Mouse (Mus musculus) embryo, embryonic 10.5 days (tissue): ENCODE measurements around the gene Klhl22.

Source experiments
- DNase-seq: peaks from one replicate; pipeline ENCODE4 v3.0.0-alpha.2; 2015; ENCODE audit warnings: low spot score

Klhl22 gene

GRCm38 (mm10) chr16:17757756-17758155, 1.7 kb upstream of the Klhl22 start:
- no peak for DNase-seq

- no peak for DNase-seq
Measured at GRCm38 (mm10) chr16:17758902-17759301, 516 bp upstream of the Klhl22 start.

DNA sequence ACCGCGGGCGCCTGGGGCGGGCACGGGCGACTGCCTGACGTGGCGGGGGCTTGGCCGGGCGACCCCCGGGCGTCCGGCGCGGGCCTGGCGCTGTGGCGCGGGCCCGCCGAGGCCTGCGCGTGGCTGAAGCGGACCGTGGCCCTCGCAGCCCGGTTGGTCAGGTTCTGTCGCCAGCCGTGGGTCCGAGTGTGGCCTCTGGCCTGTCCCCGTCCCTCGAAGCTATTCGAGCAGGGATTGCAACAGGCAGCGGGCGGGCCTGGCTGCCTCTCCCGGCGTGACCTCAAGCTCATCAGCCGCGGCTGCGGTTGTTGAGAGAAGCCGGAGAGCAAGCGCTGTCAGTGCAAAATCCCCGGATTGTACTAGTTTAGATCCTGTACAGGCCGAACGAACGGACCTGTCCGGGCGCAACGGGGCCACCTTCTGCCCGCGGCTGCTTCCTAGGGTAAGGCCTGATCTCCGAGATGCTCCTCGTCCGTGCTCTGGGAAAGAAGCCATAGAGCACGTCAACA, 449 bp downstream of the Klhl22 start:
- peak; percentile 63 for DNase-seq

- peak; percentile 74 for DNase-seq
Measured at GRCm38 (mm10) chr16:17760657-17761056, 1.2 kb downstream of the Klhl22 start.

- peak; percentile 61 for DNase-seq
Measured at GRCm38 (mm10) chr16:17761074-17761473, 1.7 kb downstream of the Klhl22 start.

DNA sequence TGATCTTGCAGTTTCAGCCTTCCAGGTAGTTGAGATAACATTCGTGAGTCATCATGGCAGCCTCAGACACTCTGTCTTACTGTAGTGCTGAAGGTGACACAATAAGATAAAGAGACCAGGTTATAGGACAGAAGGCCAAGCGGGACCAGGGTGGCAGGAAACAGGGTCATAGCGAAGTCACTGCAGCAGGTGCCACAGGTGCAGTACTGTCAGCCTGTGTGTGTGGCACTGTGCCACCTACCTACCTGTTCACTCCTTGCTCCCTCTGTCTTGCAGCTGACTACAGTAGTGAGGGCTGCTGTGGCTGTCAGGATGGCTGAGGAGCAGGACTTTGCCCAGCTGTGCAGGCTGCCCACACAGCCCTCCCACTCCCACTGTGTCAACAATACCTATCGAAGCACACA, 4.7 kb downstream of the Klhl22 start:
- no peak for DNase-seq

GRCm38 (mm10) chr16:17768834-17769233, 9.4 kb downstream of the Klhl22 start:
- DNase-seq, result no peak

DNA sequence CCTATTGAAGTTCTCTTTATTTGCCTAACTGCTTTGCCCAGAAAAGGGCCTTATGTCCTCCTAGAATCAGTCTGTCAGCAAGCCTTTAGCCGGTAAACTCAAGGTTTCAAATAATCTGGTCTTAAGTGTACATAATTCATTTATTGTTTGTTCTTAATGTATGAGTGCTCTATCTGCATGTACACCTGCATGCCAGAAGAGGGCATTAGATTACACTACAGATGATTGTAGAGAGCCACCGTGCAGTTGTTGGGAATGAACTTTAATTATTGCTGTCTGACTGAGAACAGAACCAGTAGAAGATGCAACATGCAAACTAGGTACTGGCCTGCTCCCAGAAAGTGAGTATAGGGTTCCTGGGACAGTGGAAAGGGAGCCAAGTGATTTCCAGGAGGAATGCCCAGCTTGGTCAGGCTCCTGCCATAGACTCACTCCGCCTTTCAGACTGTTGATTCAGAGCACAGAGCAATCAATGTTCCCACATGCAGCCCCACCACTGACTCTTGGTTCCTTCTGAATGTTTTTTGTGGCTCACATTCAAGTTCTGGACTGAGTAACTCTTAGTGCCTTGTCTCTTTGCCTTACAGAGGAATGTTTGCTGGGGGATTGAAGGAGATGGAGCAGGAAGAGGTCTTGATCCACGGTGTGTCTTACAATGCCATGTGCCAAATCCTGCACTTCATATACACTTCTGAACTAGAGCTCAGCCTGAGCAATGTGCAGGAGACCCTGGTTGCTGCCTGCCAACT, 11.9 kb downstream of the Klhl22 start:
- DNase-seq, result peak; percentile 12

DNA sequence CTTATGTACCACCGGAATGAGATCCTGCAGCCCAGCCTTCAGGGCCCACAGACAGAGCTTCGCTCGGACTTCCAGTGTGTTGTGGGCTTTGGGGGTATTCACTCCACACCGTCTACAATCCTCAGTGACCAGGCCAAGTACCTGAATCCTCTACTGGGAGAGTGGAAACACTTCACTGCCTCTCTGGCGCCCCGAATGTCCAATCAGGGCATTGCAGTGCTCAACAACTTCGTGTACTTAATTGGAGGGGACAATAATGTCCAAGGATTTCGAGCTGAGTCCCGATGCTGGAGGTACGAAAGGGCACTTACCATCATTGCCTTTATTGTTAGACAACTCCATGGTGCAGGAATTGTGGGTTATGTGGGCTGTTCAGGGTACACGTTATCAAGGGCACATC, 17.4 kb downstream of the Klhl22 start:
- peak; percentile 46 for DNase-seq

DNA sequence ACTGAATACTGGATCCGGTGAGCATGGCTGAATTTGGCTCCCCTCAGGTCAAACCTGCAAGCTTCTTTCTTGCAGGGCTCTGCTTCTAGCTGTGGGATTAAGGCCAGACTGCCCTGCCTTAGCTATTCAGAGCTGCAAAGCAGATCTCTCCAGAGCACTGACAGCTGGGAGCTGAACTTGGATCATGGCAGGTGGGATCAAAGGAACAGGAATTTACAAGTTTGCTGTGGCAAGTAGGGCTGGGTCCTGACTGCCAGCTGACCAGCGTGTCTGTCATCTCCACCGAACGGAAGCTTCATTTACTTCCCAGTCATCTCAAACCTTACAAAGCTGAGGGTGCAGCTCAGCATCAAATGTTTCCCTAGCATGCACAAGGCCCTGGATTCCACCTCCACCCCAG, 18.8 kb downstream of the Klhl22 start:
- DNase-seq, result no peak

- no peak for DNase-seq
Measured at GRCm38 (mm10) chr16:17779692-17780091, 20.3 kb downstream of the Klhl22 start.

DNA sequence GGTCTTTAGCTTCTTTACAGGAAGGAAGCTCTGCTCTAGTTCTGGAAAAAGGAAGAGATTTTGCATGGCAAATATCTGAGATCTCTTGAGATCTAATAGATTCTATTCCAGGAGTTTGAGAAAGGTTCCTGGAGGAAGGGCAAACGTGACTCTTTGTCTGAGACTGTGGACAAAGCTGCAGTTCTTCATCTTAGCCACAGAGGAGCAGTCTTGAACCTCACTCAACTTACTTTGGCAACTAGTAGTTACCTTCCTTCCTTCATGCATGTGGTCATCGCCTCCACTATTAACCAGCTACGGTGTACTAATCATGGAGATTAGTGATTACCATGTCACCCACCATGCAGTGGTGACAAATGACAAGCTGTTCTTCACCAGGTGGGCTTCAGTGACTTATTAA, 25.9 kb downstream of the Klhl22 start:
- peak; percentile 3 for DNase-seq

GRCm38 (mm10) chr16:17792728-17793127, 33.3 kb downstream of the Klhl22 start:
- no peak for DNase-seq

DNA sequence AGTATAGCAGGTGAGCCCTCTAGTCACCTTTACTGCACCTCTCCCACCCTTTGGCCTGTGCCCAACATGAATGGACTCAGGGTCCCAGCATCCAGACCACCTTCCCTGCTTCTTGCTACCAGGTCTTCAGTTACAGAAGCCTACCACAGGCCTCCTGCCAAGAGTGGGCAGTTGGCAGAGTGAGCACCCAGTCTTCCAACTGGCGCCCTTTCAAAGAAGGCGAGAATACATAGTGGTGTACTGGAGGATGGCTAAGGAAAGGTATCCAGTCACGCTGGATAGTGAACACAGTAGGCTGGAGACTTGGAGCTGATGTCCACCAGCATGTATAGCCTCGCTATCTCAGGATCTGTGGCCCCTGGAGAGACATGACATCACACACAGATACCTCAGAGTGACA, 34.6 kb downstream of the Klhl22 start:
- no peak for DNase-seq

GRCm38 (mm10) chr16:17795643-17796042, 36.2 kb downstream of the Klhl22 start:
- DNase-seq, result peak; percentile 6

GRCm38 (mm10) chr16:17796519-17796918, 37.1 kb downstream of the Klhl22 start:
- peak; percentile 20 for DNase-seq

DNA sequence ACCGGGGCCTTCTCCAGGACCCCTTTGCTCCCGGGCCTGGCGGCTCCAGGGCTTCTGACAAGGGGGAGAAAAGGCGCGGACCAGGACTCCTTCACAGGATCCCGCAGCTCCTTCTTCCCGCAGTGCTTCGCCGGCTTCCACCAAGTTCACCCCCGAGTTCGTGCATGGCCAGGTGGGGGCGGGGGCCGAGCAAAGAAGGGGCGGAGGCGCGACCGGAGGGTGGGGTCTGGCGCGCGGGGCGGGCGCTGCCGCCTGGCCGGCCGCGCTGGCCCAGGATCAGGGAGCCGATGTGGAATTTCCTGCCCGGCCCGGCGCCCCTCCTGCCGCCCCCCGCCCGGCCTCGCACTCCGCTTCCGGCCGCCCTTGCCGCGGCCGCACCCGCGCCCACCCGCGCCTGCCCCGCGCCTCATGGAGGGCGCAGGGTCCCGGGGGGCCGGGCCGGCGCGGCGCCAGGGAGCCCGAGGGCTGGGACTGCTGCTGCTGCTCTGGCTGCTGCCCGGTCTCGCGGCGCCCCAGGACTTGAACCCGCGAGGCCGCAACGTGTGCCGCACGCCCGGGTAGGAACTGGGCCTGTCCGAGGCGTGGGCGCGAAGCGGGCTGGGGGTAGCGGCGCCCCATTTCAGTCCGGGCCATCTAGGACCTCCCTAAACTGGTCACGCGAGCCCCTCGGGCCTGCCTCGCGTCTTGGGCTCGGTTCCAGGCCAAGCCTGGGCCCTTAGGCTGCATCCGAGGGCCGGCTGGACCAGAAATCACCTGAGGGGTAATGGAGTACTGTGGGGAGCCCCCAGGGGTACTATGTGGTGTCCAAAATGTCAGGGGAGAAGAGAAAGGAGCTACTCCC, 37.8 kb downstream of the Klhl22 start, which contains the start of gene Scarf2:
Gene Scarf2 (plus strand): TSS at position 312 of the 841 bp plus-strand sequence.
- peak; percentile 70 for DNase-seq

DNA sequence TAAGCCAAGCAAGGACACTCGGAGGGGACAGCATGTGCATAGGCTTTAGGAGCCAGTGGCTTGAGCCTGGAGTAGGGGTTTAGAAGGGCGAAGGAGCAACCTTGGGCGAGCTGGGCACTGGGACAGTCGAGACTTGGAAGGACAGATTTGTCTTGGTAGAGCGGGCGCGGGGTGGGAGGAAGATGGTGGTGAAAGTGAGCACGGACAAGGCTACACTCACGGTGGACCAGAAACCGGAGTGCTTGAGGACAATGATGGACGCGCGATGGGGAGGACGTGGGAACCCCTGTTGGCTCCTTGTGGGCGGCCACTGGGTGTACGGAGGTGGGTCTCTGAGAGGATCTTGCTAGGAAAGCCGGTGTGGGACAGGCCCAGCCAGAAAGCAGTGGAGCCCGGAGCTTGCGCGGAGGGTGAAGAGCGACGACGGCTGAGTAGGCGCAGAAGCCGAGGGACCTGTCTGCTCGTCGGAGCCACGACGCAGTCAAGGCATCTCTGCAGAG, 38.4 kb downstream of the Klhl22 start:
- DNase-seq, result peak; percentile 62

DNA sequence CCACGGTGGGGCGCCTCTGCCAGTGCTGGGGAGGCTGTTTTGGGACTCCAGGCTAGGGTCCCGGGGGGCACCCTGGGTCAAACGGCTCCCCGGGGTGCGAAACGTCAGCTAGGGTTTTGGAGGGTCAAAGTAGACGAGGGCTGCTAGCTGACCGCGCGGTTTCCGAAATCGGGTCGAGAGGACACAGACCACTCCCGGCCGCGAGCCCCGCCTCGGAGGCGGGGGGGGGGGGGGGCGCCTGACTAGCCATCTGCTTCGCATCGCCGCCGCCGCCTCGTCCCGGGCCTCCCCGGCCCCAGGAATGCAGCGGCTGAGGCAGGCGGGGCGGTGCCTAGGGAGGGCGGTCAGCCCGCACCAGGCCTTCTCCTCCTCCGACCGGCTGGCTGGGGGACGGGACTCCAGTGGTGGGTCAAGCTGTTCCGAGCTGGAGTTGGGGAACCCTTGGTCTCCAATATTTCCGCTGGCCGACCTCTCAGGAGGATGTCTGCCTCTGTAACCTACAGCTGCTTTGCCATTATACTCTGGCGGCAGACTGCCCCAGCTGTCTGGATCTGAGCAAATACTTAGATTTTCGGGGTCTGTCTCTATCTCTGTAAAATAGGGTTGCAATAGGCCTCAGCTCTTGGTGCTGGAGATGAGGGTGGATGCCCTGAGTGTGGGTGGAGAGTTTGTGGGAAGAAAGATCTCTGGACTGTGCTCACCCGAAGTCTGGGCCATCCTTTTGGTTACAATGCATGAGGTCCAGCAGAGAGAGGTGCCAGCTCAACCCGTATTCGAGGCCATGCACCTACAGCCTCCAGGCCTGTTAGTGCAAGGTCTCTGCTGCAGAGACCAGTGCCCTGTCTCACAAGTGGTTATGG, 39.1 kb downstream of the Klhl22 start:
- DNase-seq, result peak; percentile 73

DNA sequence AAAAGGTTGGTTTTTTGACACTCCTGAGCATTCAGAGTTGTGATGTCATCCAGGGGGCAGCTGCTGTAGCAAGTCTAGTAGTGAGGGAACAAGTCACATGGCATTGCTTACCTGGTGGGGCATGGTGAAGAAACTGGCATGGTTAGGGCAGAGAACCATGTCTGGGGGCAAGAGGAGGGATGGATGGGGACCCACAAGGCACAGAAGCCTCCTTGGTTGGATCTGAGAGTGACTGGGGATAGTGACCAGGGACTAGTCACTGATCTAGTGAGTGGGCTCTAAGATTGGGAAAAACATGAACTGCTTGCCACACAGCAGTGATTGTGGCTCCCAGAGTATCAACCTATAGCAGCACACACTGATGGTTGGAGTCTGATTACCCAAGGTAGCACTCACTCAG, 40.2 kb downstream of the Klhl22 start:
- peak; percentile 1 for DNase-seq

- peak; percentile 10 for DNase-seq
Measured at GRCm38 (mm10) chr16:17801777-17802455, 42.5 kb downstream of the Klhl22 start.
